Mouse (Mus musculus): ENCODE measurements around the gene Atp2b2. TPM values are rescaled to one million over a fixed set of nuclear protein-coding genes. Genes with fewer than 3 reads are reported as not detected.

Atp2b2 gene
- total RNA-seq, 2 experiments from 2014 or later, result 204 to 209 TPM

DNA sequence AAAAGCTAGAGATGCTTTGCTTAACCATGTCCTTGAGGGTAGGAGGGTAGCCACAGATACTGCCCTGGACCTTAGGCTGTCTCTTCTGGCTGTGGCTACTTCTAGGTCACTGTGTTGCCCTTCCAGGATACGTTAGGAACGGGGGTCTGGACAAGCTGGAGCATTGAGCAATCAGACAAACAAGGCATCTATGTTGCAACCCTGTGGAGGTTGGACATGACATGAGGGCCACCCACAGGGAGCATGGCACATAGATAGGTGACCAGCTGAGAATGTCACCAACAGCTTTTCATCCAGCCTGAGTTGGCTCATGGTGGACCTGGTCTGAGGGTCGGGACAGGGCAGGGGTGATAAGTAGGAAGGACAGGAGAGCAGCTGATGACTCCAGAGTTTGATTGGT is 148.4 kb downstream of the Atp2b2 start:
- intact Hi-C loops (cut with DNase I), result no loop called here
- DNase-seq, result no peak

GRCm38 (mm10) chr6:113892091-113892674 is 150.2 kb downstream of the Atp2b2 start:
- intact Hi-C loops (cut with DNase I), result no loop called here
- DNase-seq, result no peak

DNA sequence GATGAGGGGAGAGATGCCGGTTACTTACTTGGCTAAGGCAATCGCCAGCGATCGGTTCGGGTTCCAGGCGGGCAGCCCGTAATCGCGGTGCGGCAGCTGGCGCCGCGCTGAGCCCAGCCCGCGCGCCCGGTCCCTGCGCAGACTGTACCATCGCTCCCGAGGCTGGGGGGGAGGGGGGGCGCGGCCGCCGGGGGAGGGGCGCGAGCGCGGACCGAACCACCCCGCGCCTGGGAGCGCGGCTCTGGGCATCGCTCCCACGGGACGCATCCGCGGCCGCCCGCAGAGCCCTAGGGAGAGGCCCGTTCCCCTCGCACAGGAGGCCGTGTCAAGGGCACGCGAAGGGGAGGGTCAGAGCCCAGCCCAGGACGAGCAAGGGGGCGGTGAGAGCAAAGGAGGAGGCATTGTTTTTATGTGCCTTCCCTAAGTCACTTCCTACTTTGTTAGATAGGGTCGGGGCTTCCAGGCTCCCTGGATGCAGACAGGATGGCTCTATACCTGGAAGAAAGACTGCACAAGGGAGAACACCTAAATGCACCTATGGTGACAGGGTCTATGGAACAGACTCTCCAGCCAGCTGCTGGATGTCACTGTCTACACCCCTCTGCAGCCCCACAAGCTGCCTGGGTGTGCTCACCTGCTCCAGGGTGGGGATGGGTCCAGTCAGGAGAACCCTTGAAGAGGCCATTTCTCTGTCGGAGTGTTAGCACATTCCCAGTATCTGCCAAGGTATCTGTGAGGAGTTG is 151.0 kb downstream of the Atp2b2 start:
- DNase-seq, result peak; percentile 77
- intact Hi-C loops (cut with DNase I), result no loop called here

DNA sequence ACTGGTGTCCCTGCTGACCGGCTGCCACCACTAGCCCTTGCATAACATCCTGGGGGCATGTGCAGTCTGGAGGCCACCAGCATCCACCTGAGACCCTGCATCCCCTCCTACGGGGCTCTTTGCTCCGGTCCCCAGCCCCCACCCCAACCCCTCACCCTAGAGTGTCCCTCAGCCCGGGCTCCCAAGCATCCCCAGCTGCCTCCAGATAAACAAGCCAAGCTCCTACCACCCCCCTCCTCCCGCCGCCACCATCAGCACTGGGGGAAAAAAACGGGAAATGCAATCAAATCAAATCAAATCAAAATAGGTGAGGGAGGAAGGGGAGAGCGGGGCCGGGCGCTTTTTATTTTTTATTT is 151.6 kb downstream of the Atp2b2 start:
- intact Hi-C loops (cut with DNase I), result no loop called here

DNA sequence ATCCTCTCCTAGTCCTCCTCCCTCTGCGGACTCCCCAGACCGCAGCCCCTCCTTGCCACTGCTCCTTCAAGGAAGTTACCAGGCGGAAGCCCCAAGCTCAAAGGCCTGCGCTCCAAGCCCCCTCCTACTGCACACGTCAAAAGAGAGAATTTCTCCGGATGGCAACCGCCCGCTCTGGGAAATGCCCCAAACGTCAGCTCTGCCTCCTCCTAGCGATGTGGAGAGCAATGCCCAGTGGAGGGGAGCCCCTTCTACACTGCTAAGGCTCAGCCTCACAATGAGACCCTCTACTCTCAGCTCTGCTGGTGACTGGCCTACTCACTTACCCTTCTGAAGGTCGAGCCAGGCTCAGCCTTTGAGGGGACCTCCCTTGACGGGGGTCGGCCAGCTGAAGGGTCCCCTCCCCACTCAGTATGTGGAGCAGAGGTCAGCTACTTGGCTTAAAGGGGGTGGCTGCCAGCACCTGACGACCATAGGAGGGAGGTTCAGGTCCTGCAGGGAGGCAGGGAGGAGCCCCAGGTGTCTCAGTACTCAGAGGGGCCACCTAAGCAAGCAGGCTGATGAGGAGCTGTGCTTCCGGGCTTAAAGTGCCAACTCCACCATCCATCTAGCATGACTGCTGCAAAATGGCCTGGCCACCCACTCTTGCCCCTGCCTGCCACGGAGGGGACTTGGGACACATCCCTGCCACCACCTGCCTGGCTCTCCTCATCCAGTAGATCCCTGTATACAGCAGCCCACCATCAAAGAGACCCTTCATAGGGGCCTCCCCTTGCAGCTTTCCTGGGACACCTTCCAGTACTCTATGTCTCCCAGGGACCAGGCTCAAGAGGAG is 152.2 kb downstream of the Atp2b2 start:
- intact Hi-C loops (cut with DNase I), result no loop called here

More for the DNA sequence above, 151.6 kb downstream of the Atp2b2 start:
- DNase-seq, result peak; percentile 67

DNA sequence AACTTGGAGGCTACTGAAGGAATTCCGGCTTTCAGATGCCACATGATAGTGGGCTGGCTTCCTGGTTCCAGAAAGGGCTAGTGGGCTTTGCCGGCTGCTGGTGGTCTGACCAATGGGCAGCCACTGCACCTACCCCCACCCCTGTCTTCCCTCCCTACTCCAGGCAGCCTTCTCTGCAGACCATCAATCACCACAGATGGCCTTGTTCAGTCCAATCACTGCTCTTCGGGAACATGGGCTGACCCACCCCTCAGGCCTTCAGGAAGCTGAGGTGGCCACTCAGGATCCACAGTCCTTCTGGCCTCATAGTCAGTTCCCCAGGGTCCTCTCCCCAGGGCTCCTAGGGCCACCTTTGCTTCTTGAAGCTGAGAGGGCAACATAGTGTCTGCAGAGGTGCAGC is 153.2 kb downstream of the Atp2b2 start:
- DNase-seq, result no peak
- intact Hi-C loops (cut with DNase I), result loop anchor here (10.0 kb wide), 1 partner anchor 156 kb away; the partner anchor contains the start of gene Atp2b2

More for the DNA sequence above, 152.2 kb downstream of the Atp2b2 start:
- peak; percentile 47 for DNase-seq

- intact Hi-C loops (cut with DNase I), result loop anchor here (10.0 kb wide), 1 partner anchor 158 kb away; the partner anchor contains the start of gene Atp2b2
- DNase-seq, result no peak
Measured at GRCm38 (mm10) chr6:113886886-113887285, 155.5 kb downstream of the Atp2b2 start.

GRCm38 (mm10) chr6:113884806-113885205 is 157.6 kb downstream of the Atp2b2 start:
- no peak for DNase-seq

GRCm38 (mm10) chr6:113883225-113883624 is 159.2 kb downstream of the Atp2b2 start:
- intact Hi-C loops (cut with DNase I), result loop anchor here (10.0 kb wide), 1 partner anchor 162 kb away; the partner anchor contains the start of gene Atp2b2
- peak; percentile 47 for DNase-seq

More at GRCm38 (mm10) chr6:113884806-113885205, 157.6 kb downstream of the Atp2b2 start:
- intact Hi-C loops (cut with DNase I), result loop anchor here (10.0 kb wide), 1 partner anchor 160 kb away; the partner anchor contains the start of gene Atp2b2

DNA sequence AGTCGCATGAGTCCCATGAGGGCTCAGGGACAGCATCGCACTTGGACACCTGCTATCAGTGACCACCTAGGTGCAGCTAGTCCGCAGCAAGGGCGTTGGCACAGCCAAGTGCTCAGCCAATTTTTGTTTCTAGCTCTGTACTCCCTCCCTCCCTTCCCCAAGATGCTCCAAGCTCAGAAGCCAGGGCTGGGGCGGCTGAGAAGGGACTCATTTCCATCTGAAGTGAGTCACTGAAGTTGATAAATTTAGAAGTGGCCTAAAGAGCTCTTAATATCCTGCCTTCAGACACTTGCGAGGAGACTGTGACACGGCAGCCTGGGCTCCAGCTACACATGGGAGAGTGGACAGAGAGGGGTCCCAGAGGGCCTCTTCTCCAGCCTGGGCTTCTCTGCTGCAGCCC is 160.0 kb downstream of the Atp2b2 start:
- intact Hi-C loops (cut with DNase I), result loop anchor here (10.0 kb wide), 1 partner anchor 162 kb away; the partner anchor contains the start of gene Atp2b2
- no peak for DNase-seq

- DNase-seq, result no peak
Measured at GRCm38 (mm10) chr6:113881561-113882243, 160.7 kb downstream of the Atp2b2 start.

DNA sequence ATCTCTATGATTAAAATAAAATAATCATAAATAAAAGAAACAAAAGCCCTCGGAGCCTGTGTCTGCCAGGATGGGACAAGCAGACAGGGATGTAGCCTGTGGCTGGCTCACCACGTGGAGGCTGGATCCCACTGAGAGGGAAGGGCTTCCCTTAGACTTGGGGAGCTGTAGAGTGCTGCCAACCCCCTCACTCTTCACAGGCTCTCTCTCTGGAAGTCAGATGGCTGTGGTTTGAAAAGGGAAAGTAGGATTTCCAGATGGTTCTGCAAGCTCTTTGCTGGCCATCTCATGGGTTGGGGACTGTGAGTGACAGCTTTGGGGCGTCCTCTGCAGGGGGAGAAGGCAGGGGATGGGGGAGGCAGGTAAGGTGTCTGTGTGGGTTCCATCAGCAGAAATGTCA is 163.0 kb downstream of the Atp2b2 start:
- intact Hi-C loops (cut with DNase I), result no loop called here
- DNase-seq, result no peak

More at GRCm38 (mm10) chr6:113881561-113882243, 160.7 kb downstream of the Atp2b2 start:
- intact Hi-C loops (cut with DNase I), result loop anchor here (10.0 kb wide), 1 partner anchor 163 kb away; the partner anchor contains the start of gene Atp2b2

- DNase-seq, result no peak
- intact Hi-C loops (cut with DNase I), result no loop called here
Measured at GRCm38 (mm10) chr6:113878510-113879128, 163.8 kb downstream of the Atp2b2 start.

DNA sequence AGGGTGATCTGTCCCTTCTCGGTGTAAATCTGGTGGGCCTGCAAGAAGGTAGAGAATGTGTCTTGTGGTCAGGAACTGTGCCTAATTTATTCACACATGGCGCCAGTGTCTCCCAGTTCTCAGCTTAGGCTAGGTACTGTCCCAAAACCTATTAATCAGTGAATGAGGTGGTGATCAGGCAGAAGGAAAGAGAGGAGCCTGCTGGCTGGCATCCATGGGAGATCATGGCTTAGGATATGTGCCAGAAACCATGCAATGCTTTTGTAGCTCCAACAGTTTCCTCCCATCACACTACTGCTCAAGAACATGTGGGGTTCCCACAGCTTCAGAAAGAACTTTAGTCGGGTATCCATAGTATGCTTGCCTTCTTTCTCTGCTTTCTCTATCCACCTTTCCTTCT is 165.8 kb downstream of the Atp2b2 start:
- DNase-seq, result no peak
- intact Hi-C loops (cut with DNase I), result no loop called here

GRCm38 (mm10) chr6:113875201-113875600 is 167.2 kb downstream of the Atp2b2 start:
- DNase-seq, result no peak
- intact Hi-C loops (cut with DNase I), result no loop called here

DNA sequence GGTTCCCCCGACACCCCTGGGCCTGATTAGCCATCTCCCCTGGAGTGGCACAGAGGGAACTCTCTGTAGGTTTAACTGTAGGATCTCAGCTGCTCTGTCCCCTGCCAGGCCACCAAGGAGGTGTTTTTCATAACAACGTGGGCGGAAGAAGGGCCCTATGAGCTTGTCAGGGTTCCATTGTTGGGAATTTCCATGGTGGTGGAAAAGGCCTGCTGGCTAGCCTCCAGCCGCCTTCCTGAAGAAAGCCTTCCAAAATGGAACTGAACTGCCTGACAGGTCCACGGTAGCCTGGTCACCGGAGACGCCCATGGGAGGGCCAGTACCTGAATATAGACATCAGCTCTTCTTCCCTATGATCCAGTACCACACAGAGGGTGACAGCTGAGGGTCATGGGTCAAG is 169.8 kb downstream of the Atp2b2 start:
- intact Hi-C loops (cut with DNase I), result no loop called here
- DNase-seq, result no peak

- no peak for DNase-seq
- intact Hi-C loops (cut with DNase I), result no loop called here
Measured at GRCm38 (mm10) chr6:113870775-113871174, 171.6 kb downstream of the Atp2b2 start.

GRCm38 (mm10) chr6:113868552-113868951 is 173.9 kb downstream of the Atp2b2 start:
- intact Hi-C loops (cut with DNase I), result no loop called here
- no peak for DNase-seq

DNA sequence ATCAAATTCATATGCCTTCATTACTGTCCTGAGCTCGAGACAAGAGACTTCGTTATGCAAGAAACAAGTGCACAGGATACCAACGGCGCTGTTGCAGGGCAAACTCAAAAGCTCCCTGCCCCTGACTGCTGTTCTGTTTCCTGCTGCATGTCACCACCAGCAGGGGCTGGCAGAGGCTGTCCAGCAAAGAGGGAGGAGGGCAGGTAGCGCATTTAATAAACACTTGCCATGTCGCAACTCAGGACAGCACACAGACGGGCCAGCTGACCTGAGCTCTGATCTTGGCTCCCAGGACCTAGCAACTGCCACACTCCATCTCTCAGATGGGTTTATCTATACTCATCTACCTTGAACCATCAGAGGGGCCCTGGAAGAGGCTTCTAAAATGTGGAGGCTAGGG is 176.7 kb downstream of the Atp2b2 start:
- intact Hi-C loops (cut with DNase I), result no loop called here
- no peak for DNase-seq

DNA sequence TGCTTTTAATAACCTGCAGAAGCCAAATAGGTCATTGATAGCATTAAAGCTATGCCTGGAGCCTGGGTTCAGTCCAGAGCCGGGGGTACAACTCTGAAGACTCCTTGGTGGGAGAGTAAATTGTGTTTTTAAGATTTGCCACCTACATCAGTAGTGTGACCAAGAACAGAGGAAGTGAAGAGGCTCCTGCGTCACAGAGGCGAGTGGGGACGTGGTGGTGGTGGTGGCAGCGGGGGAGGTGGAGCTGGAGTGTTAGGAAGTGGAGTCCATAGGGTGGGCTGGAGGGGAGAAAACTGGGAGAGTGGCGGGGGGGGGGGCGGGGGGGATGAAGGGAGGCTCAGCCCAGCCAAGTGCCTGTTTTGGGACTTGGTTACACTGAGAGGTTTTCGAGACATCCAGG is 177.6 kb downstream of the Atp2b2 start:
- intact Hi-C loops (cut with DNase I), result no loop called here

More for the DNA sequence above, 177.6 kb downstream of the Atp2b2 start:
- DNase-seq, result no peak

Measured in left cerebral cortex, postnatal 4 days (tissue).